Mouse (Mus musculus) liver, postnatal 0 days (tissue): ENCODE measurements around the gene Pdrg1.

Source experiments
- CTCF ChIP-seq: sonication (generic); IDR thresholded peaks from 2 replicates; pipeline ENCODE4 v1.5.1; 2016; ENCODE audit warnings: antibody characterized with exemption, low read depth
- EP300 ChIP-seq: IDR thresholded peaks from 2 replicates; pipeline ENCODE4 v1.6.1; 2016; ENCODE audit warnings: antibody characterized with exemption, low read depth, mild to moderate bottlenecking

GRCm38 (mm10) chr2:153009192-153009973 is 5.8 kb downstream of the Pdrg1 start:
- TF ChIP-seq CTCF (no peak), EP300 (no peak)
